Mouse (Mus musculus): Measurements from ENCODE around the gene Rpp25l. TPM values are rescaled to one million over a fixed set of nuclear protein-coding genes. Genes with fewer than 3 reads are reported as not detected.
A peak's percentile ranks its signal among the peaks of the same experiment; 100 is the strongest.

Rpp25l gene
- total RNA-seq, 2 experiments from 2014 or later = 40.3 to 49.9 TPM

DNA sequence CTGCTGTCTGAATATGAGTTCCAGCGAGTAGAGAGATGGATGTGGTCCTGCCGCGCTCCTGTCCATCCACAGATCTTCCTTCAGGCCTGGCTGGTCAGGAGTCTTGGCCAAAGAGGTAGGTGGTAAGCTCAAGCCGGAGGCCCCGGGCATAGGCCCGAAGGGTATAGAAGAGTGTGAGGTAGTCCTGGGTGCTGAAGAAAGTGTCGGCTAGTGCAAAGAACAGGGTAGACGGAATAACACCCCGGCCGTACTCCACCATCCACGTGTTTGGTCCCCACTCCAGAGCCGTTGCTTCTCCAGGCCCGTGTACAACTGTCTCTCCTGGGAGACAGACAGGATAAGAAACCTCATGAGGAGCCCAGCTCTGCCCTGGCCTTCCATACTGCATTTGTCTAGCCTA is 25.9 kb upstream of the Rpp25l start:
- no peak for DNase-seq
- intact Hi-C loops (cut with DNase I; ENCODE audit: low total_unique reads) = no loop called here

GRCm38 (mm10) chr4:41738256-41738603 is 24.9 kb upstream of the Rpp25l start:
- intact Hi-C loops (cut with DNase I; ENCODE audit: low total_unique reads) = no loop called here
- no peak for DNase-seq

- peak; percentile 73 for DNase-seq
- intact Hi-C loops (cut with DNase I; ENCODE audit: low total_unique reads) = loop anchor here (2.0 kb wide), 1 partner anchor 21 kb away; no protein-coding TSS in a partner anchor
Measured at GRCm38 (mm10) chr4:41737602-41738255, 24.4 kb upstream of the Rpp25l start.

DNA sequence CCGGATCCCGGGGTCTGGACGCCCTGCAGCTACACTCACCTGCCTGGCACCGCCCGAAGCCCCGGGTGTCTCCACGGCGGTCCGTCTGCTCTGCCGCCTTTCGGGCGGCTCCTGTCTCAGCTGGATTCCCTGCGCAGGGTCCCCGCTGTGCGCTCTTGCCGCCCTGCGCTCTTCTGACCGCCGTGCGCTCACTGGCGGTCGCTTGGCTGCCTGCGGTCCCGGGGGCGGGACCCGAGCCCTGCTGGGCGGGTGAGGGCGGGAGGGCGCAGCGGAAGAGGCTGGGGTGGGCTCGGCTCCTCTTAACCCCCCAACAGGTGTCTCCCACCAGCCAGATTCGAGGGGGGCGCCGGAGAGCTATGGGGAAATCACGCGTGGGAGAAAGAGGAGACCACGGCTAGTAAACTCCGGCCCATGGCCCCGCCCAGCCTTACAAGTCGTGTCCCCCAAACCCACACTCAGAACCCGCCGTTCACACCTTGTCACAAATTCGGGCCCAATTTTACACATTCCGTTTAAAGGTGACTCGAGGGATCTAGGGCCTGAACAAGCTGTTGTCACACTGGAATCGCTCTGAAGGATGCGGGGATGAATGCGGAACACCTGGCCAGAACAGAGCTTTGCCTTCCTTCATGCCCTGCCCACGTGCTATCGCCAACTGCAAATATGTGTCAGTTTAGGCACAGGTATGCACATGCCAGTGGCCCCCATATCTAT is 17.9 kb upstream of the Rpp25l start, which contains the start of gene Arid3c:
Arid3c (minus strand) TSS at position 91 of the 714 bp plus-strand sequence.
- DNase-seq = no peak
- intact Hi-C loops (cut with DNase I; ENCODE audit: low total_unique reads) = no loop called here

DNA sequence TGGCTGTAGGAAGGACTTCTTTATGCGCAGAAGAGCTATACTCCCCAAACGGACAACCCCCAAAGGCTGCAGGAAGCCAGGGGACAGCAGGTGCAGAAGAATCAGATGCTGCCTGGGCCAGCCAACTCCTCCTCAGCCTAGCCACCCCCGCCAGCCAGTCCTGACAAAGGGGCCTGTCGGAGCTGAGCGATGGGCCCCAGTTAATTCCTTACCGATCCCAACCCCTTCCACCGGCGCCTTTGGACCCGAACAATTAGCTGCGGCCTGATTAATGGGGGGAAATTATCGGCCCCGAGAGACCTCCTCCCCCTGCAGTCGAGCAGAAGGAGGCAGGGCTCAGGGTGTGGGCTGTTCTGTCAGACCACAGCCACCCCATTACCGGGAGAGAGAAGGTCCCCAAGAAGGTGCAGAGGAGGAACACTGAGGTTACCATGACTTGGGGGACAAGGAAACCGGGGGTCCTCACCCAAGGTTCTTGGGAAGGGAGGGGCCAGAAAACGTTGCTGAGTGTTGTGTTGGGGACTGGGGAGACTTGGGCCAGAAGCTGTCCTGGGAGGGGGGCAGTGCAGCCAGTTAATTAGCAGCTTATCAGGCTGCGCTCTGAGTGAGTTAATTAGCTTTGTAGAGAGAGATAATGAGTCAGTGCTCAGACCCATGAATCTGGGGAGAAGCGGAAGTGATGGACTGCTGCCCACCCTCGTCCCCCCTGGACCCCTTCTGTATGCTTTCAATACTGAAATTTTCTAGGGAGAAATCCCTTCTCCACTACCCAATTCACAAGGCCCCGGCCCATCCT is 13.7 kb upstream of the Rpp25l start:
- DNase-seq = no peak
- intact Hi-C loops (cut with DNase I; ENCODE audit: low total_unique reads) = no loop called here

DNA sequence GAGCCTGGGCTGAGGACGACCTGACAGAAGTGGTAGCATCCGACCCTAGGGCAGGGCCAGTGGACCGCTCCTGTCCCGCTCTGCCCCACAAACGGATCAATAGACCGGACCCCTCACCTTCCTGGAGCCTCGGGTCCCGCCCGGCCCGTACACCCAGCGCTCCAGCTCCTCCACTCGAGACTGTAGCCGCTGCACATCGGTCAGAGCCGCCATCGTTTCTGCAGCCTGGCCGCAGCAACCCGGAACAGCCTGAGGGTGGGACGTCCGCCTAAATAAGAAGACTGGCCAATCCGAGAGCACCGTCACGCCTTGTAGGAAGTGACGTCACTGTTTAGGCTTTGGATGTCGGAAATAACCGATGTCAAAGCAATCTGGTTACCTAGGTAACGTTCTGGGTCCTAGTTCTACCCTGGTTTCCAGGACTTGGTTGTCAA is 9.6 kb upstream of the Rpp25l start, which contains the start of gene Dctn3:
Dctn3 (minus strand) TSS at position 253 of the 434 bp plus-strand sequence.
- intact Hi-C loops (cut with DNase I; ENCODE audit: low total_unique reads) = no loop called here
- peak; percentile 83 for DNase-seq

- DNase-seq = no peak
- intact Hi-C loops (cut with DNase I; ENCODE audit: low total_unique reads) = loop anchor here (2.0 kb wide), 1 partner anchor 20 kb away; no protein-coding TSS in a partner anchor
Measured at GRCm38 (mm10) chr4:41716834-41717233, 3.5 kb upstream of the Rpp25l start.

DNA sequence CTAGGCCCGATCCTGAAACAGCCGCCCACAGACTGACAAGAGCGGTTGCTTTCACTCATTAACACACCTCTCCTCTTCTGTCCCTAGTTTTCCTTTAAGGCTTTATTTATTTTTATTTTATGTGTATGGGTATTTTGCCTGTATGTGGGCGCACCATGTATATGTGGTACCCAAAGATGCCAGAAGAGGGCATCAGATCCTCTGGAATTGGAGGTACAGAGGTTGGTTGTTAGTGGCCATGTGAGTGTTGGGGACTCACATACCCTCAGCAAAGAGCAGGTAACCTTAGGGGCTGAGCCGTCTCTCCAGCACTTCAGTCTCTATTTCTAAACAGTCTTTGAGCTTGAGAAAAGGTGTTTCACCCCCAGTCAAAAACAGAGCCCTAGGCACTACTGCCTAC is 2.3 kb upstream of the Rpp25l start:
- no peak for DNase-seq

DNA sequence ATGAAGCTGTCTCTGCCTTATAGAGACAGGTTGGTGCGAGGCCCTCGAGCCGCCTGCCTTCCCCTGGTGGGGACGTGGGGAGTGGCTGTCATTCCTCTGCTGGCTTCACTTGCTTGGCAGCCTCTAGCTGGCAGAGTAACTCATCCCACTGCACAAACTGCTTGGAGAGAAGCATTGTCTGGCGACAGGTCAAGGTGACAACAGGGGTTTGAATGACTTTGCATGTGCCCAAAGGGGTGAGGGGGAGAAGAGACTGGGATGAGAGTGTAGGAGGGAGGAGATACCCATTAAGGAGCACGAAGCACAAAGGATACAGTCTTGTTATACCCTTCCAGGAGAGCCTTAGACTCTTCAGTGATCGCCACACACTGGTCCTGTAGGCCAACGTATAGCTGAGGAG is 1.7 kb upstream of the Rpp25l start:
- intact Hi-C loops (cut with DNase I; ENCODE audit: low total_unique reads) = no loop called here
- no peak for DNase-seq

More for the DNA sequence above, 2.3 kb upstream of the Rpp25l start:
- intact Hi-C loops (cut with DNase I; ENCODE audit: low total_unique reads) = no loop called here

- intact Hi-C loops (cut with DNase I; ENCODE audit: low total_unique reads) = no loop called here
- DNase-seq = peak; percentile 59
Measured at GRCm38 (mm10) chr4:41714276-41714675, 942 bp upstream of the Rpp25l start.

DNA sequence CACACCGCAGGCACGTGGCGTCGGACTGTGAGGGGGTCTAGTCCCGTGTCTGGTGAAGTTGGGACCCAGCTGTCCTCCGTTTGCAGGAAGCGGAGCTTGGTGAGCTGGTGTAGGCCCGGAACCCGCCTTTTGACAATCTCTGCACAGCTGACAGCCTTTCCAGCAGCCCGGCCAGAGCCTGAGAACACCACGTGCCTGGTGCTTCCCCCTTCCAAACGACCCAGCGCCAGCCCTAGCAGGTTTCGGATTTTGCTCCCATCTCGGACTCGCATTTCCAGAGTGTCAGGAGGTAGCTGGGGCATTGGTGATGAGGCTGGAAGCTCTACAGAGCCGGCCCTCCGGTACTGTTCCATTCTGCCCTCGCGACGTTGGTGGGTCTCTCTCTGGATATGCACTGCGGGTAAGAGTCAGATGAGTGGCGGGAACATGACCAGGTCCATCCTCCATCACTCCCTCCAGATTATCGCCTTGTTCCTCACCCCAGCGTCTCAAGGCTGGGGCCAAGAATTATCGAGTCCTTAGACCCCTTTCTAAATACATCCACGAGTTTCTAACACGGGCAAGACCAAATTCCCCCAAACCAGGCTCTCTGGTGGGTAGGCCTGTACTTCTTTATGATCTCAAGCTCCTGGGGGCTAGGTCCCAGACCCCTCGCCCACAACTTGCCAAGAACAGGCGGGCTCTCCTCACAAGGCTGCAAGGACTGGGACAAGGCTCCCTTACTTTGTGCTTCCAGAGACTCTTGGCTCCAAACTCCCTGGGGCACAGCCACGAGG is 725 bp downstream of the Rpp25l start:
- DNase-seq = peak; percentile 55
- intact Hi-C loops (cut with DNase I; ENCODE audit: low total_unique reads) = no loop called here

GRCm38 (mm10) chr4:41711705-41712375 is 1.5 kb downstream of the Rpp25l start:
- intact Hi-C loops (cut with DNase I; ENCODE audit: low total_unique reads) = no loop called here

GRCm38 (mm10) chr4:41710229-41710628 is 3.1 kb downstream of the Rpp25l start:
- DNase-seq = no peak
- intact Hi-C loops (cut with DNase I; ENCODE audit: low total_unique reads) = no loop called here

More at GRCm38 (mm10) chr4:41711705-41712375, 1.5 kb downstream of the Rpp25l start:
- no peak for DNase-seq

- DNase-seq = no peak
- intact Hi-C loops (cut with DNase I; ENCODE audit: low total_unique reads) = loop anchor here (5.0 to 10.0 kb wide), 3 partner anchors 51 to 153 kb away; no protein-coding TSS in a partner anchor
Measured at GRCm38 (mm10) chr4:41708192-41708745, 5.1 kb downstream of the Rpp25l start.

DNA sequence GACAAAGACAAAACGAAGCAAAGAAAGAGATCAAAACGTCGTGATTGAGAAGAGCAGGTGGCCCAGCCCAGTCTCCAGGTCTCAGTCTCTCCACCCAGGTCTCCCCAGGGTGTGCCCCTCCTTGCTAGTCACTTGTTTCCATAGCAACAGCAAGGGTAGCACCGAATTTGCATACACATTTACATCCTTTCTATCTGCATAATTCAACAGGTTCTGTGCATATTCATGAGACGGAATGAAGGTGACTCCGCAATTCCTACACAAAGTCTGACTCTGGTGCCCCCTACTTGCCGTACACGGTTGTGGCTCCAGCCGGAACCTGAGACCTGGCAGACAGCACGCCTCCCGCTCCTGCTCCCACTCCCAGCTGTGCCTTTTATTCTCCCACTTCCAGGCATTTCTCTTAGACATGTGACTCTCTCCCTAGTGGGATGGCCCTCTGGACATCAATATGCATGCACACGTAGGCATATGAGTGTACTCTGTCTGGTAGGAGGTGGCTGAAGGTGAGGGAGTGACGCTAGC is 6.3 kb downstream of the Rpp25l start:
- intact Hi-C loops (cut with DNase I; ENCODE audit: low total_unique reads) = loop anchor here (5.0 to 10.0 kb wide), 3 partner anchors 50 to 152 kb away; no protein-coding TSS in a partner anchor
- peak; percentile 60 for DNase-seq

- intact Hi-C loops (cut with DNase I; ENCODE audit: low total_unique reads) = loop anchor here (5.0 to 10.0 kb wide), 3 partner anchors 49 to 151 kb away; no protein-coding TSS in a partner anchor
- DNase-seq = peak; percentile 14
Measured at GRCm38 (mm10) chr4:41705922-41706754, 7.2 kb downstream of the Rpp25l start.

DNA sequence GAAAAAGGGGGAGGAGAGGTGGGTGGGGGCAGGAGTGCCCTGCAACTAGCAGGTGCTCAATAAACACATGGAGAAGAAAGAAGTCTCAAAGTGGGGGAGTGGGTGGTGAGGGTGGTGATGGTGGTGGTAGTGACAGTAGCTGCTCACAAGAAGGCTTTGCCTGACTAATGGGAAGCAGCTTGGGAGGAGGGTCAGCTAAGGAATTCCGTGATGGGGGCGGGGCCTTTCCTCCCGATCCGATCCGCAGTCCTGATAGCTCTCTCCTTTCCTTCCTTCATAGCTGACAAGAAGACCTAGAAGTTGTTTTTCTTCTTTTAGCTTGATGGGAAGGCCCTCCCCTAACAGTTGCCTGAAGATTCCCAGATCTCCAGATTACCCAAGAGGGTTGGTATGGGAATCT is 8.7 kb downstream of the Rpp25l start:
- intact Hi-C loops (cut with DNase I; ENCODE audit: low total_unique reads) = loop anchor here (5.0 to 10.0 kb wide), 3 partner anchors 47 to 150 kb away; no protein-coding TSS in a partner anchor
- peak; percentile 8 for DNase-seq
